Mouse (Mus musculus) adrenal gland (tissue): ENCODE measurements around the gene Usp12.

ENCODE experiments used
- intact Hi-C: fragments of 180-260 bp; cut with DNase I; formaldehyde crosslinking; loops from one replicate; pipeline ENCODE4 v1.15.1; 2025

Gene Usp12

DNA sequence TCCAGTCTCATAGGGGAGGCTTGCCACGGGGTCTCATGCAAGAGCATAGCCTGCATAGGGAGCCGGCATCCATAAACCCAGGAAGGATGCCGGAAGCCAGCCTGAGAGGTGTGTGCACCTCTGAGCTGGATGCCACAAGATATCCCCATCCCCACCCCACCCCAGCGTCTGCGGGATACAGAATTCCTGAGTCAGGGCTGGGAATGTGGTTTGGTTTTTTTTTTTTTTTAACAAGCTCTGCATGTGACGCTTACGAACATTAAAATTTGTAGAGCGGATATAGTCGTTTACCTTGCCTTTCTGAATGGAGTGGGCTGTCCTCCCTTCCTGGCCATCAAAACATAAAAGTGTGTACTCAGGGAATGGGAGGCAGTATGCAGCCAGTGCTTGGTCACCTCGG, 94.7 kb downstream of the Usp12 start:
- intact Hi-C loops = loop anchor here (10.0 kb wide), 1 partner anchor 615 kb away; no protein-coding TSS in a partner anchor

DNA sequence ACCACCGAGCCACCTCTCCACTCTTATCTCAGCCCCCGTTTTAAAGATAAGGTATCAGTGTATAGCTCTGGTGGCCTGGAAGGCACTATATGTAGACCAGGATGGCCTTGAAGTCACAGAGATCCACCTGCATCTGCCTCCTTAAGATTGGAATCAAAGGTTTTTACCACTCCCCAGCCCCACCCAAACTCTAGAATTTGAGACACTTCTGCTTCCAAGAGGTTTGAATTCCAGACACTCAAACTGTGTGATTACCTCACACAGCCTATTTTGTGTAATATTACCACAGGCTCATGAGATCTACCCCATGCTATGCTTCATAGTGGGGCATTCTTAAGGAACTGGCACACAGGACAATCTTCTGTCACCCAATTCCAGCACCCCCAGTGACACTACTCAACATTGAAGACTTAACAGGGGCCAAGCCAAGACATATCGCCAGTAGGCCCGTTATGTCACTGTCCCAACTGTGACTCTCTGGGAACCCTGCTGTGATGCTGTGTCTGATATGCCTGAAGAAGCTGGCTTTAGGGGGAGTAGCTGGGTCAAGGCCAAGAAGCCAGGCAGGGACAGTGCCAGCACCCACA, 95.3 kb downstream of the Usp12 start:
- intact Hi-C loops = loop anchor here (10.0 kb wide), 1 partner anchor 615 kb away; no protein-coding TSS in a partner anchor

- intact Hi-C loops = no loop called here
Measured at GRCm38 (mm10) chr5:146695543-146695942, 99.3 kb downstream of the Usp12 start.

DNA sequence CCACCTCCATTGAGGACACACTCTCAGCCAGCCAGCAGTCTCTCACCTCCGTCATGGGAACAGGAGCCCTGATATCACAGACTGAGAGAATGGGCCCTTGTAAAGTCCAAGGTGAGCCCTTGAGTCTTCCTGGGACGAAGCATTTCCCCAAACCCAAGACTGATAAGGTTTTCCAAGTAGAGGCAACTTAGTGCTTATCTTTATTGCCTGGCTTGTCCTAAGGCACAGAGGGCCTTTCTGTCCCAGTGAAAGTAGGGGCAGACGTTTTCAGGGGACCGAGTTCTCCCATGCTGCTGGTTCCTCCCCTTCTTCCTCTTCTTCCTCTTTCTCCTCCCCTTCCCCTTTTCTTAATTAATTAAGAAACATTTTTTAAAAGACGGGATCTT, 101.8 kb downstream of the Usp12 start:
- intact Hi-C loops = no loop called here

DNA sequence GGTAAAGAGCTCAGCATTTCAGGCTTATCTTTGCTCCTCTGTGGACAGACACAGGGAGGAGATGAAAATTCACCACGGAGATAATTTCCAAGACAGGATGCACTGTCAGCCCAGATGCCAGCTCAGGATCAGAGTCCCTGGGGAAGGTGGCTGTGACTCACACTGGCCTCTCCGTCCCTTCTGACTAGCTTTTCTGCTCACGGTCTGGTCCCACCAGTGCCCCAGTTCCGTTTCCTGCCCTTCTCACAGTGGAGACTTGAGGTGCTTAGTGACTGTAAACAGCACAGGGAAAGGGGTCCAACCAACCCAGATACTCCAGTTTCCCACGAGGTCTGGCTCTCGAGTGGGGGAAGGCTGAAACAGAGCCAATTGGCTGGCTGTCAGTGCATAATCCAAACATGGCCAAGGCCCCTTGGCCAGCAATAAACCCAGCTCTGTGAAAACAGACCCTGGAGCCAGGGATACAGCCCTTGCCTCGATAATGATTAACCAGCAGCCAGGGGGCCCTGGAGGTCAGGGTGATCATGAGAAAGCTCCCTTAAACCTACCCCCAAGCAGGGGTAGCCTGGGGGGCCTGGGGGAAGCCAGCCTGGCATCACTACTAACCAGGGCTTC, 102.3 kb downstream of the Usp12 start:
- intact Hi-C loops = no loop called here

DNA sequence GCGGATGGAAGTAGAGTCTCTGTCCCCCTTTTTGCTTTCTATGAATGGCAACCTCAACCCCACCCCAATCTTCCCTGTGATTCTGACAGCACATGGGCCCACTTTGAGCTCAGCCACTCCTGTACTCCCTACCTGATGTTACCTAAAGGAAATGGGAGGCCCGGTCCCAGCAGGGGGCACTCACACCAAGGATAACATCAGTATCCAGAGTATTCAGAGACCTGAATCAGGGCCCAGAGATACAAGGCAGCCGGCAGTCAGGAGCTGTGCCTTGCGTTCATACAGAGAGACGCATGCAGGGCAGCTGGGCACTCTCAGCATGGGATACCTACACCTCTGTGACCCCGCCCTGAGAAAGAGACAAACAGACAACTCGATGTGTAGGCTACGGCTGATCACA, 103.1 kb downstream of the Usp12 start:
- intact Hi-C loops = no loop called here

- intact Hi-C loops = no loop called here
Measured at GRCm38 (mm10) chr5:146687541-146688313, 107.1 kb downstream of the Usp12 start.

- intact Hi-C loops = no loop called here
Measured at GRCm38 (mm10) chr5:146686954-146687353, 107.9 kb downstream of the Usp12 start.
